Mouse (Mus musculus) hematopoietic stem cell, adult 5-6 weeks (primary cell): ENCODE data around the gene Ddx31. TPM values are rescaled to one million over a fixed set of nuclear protein-coding genes. Genes with fewer than 3 reads are reported as not detected.

Experiments used
- ATAC-seq, 2 experiments: fragments of 125-278 bp in 1 of 2; replicated peaks in 1 of 2; 2 replicates each; pipeline ENCODE4 v1.8.0; 2016 to 2017; ENCODE audit warnings: inconsistent platforms in 2 of 2, mild to moderate bottlenecking in 2 of 2, moderate number of reproducible peaks in 2 of 2, low read depth in 1 of 2, moderate TSS enrichment in 1 of 2; ENCODE audit not compliant: low FRiP score in 2 of 2, poor library complexity in 2 of 2, severe bottlenecking in 2 of 2, insufficient read depth in 1 of 2, low TSS enrichment in 1 of 2
- total RNA-seq: library from RNA; stranded (forward); fragments of 172-1452, 232-1000 nt; gene quantifications from 2 replicates; pipeline ENCODE4 v1.2.3, GENCODE M21; 2017

Gene Ddx31
- total RNA-seq, 1 experiment from 2014 or later = 24.1 TPM

- ATAC-seq = no peak
These were observed 65.4 kb downstream of the Ddx31 start for GRCm38 (mm10) chr2:28905561-28905960.

DNA sequence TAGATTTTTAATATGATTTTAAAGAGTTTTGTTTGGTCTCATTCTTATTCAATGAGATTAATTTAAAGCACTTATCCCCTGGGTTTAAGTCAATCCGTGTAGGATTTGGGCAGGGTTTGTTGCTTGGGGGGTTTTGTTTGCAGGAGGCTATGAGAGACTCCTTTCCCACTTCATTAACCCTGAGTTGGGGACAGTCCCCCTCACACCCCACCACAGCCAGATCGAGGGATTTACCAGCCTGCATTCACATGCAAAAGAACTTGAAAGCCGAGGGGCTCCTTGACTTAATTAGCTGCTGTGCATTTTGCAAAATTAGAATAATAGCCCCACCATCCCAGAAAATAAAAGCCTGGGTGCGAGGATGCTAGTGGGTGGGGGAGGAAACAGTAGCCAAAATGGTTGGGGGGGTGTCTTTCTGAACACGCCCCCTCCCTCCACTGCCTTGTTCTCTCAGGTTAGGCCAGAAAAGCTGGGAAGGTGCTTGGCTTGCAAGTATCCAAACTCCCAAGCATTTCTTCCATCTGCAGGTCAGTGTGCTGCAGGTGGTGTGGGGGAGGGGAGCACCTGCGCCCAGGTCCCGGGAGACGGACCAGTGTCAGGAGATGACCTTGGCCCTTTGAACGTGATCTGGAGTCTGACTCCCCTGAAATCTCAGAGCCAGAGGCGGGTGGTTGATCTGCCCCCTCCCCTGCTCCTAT lies 67.6 kb downstream of the Ddx31 start:
- ATAC-seq = no peak

- ATAC-seq = no peak
These were observed 68.4 kb downstream of the Ddx31 start for GRCm38 (mm10) chr2:28908389-28909153.

GRCm38 (mm10) chr2:28909186-28909817 lies 69.1 kb downstream of the Ddx31 start:
- no peak for ATAC-seq

- ATAC-seq = no peak
These were observed 69.9 kb downstream of the Ddx31 start for GRCm38 (mm10) chr2:28909818-28910710.

DNA sequence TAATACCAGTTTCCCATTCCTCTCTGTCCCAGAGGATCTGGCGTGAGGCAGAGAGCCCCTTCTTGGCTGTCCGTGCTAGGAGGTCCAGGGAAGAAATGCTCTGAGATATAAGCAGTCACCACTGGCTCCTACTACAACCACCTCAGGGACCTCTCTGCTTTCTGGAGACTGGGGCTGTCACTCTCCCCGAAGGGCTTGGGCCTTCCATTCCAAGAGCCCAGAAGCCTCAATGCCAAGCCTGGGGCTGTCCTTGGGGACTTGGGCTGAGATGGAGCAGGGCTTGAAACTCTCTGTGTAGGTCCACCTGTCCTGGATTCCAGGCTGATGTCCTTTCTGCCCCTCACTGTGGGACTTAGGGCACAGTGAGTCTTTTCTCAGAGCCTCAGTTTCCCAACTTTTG lies 70.7 kb downstream of the Ddx31 start:
- ATAC-seq = no peak

DNA sequence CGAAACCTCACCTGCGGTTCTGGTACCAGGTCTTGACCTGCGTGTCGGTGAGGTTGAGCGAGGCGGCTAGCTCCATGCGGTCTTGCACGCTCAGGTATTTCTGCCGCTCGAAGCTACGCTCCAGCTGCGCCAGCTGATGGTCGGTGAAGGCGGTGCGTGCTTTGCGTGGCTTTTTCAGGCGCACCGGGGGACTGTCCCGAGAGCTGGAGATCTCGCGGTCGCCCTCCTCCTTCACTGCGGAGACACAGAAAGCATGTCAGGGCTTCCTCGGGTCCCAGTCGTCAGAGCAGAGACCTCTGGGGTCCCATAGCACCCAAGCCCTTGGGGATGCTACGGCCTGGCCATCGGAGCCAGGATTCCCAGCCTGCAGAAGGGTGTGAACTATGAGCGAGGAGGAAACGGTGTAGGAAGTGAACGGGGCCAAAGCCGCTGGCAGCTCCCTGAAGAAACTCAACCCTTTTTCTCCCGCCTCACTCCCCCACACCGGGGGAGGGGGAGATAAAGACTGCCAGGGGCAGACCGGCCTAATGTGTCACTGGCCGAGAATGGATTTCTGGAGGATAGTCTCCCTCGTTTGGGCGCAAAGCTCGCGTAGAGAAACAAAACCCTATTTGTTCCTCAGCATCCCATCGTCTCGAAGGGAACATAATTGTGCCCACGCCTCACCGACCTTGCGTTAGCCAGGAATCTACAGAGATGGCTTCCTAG lies 71.3 kb downstream of the Ddx31 start:
- ATAC-seq = no peak

DNA sequence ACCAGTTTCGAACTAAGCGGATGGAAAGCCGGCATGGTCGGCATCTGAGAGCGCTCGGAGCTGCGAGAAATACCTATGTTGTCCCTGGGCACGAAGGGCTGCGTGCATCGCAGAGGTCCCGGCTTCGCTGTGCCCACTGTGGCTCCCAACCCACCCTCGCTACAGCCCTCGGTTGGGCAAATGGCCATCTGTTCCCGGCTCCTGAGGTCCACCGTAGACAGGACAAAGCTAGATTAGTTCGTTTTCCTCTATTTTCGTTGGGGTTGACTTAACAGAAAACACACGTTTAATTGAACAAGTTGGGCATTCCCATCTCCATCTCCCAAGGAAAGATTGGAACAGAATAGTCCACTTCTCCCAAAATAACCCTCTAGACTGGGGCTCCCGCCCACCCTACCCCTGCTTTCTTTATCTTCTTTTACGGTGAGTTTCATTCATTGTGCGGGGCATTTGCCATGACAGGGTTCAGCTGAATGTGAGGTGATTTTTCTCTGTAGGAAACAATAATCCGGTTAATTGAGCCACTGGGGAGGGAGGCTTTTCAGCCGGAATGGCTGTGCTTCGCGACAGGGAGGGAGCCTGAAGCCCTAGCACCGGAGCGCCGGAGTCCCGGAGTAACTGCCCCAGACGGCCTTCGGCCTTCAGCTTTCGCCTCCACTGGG lies 72.0 kb downstream of the Ddx31 start:
- ATAC-seq = no peak

GRCm38 (mm10) chr2:28912961-28913360 lies 72.8 kb downstream of the Ddx31 start:
- no peak for ATAC-seq

DNA sequence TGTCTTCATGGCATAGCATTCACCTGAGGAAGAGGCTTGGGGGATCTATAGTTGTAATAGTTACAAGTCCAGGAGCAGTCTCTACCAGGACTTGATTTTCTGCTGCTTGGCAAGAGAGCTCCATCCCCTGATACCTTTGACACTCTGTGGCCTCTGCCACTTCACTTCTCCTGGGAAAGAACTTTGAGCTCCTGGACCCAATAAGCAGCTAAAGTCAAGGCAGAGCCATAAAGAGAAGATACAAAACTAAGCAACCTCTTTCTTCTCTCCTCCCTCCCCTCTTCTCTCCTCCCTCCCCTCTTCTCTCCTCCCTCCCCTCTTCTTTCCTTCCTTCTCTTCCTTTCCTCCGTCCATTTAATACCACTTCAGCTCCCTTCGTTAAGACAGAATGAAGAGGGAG lies 73.9 kb downstream of the Ddx31 start:
- ATAC-seq = no peak

DNA sequence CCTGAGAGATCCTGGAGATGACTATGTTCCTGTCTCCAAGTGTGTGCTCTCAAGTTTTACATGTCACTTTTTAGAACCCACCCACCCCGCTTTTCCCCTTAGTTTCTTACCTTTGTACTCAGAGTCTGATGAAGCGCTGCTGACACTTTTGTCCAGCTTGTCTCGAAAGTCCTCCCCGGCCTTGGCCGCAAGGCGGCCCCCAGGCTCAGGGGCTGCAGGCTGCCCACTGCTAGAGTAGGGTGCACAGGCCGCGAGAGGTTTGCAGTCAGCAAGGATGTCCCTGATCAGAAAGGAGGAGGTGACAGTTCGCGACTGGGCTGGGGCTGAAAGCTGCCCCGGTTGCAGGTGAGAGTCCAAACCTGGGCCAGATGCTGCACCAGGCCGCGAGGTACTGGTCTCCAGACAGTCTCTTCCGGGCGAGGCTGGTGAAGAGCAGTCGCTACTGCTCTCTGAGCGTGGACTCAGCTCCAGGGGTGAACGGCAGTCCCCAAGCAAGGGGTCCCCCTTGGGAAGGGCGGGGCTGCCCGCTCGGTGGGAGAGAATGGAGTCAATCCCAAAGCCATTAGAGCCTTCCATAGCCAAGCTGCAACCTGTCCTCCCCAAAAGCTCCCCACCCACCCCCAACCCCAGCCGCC lies 75.0 kb downstream of the Ddx31 start:
- ATAC-seq = no peak

DNA sequence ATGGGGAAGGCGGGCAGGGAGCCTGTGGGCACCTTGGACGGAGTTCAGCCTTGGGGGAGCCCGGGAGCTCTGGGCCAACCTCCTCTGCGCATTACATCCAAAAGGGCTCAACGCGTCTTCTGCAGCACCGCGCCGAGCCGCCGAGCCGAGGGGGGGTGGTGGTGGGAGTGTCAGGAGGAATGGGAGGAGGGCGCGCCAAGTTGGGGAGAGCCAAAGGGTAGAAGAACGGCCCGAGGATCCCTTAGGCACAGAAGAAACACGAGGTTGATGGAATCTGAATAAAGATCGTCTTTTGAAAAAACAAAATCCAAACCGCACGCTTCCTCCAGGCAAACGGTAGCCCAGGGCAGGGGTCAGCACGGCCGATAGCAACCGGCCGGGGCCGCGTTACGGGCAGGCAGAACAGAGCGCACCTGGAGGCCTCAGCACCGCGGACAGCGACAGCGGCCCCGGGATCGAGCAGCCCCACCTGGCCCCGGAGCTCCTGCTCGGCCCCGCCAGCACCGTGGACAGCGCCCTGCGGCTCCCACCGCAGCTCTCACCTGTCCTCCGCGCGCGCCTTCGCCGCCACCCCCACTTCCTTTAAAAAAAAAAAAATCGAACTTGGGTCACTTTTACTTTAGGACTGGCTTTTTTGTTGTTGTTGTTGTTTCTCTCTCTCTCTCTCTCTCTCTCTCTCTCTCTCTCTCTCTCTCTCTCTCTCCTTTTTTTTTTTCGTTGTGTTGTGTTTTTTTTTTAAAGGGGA lies 75.7 kb downstream of the Ddx31 start:
- ATAC-seq = peak in 1 of 2 experiments; percentile 51; a peak in 1 of 4 replicates

- no peak for ATAC-seq
These were observed 76.3 kb downstream of the Ddx31 start, which contains the start of gene Barhl1 for GRCm38 (mm10) chr2:28916513-28916865. TSS of gene Barhl1 (minus strand) at chr2:28916668.

DNA sequence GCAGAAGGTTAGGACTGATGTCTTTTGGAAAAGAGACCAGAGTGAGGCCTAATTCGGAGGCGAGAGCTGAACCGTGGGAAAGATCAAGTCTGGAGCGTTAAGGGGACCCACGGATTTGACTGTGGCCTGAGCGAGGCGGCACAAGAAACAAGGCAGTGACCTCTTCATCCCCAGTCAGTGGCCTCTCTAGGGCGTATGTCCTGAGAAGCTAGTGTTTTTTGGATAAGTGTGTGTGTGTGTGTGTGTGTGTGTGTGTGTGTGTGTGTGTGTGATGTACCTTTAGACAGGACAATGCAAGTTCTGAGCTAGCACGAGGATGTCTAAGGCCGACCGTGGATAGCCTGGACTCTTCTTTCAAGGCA lies 76.9 kb downstream of the Ddx31 start:
- ATAC-seq = no peak

DNA sequence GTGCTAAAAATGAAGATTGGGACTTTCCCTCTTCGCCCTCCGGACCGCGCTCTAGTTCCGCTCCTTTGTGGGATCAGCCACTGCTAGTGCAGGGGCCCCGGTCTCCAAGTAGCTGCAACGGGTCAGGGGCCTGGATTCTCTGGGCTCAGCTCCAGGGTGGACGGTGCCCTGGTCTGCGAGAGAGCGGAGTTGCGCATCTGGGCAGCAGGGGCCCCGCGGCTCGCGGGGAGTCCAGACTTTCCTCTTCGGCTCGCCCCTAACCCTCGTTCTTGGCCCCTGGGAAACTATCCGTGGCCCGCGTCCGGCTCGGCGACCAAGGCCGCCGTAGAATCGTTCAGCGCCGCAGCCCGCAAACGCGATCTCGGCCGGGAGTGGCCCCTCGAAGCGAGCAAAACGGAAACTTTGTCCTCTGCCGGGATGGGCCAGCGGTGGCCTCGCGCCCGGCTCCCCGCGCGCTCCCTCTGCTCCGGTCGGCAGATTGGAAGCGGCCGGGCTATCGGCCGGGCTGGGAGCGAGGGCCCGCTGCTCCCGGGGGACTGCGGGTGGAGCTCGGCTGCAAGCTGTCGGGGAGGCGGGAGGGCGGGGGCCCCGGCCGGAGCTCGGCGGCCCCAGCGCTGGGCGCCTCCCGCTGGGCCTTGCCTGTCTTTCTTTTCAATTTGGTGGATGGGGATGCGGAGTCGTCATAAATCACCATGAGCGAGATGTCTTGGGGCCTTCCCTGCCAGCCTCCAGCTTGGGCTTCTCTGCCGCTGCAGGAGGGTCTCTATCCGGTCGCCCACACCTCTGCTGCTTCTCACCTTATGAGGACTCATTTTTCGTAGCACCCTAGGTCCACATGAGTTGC lies 77.5 kb downstream of the Ddx31 start:
- no peak for ATAC-seq
